Mouse (Mus musculus): ENCODE measurements around the gene Rnf126.

GRCm38 (mm10) chr10:79732500-79732899, 34.3 kb downstream of the Rnf126 start:
- TF ChIP-seq CTCF (IDR thresholded peaks at IDR 0.05; ENCODE audit: low read depth), result peak; percentile 79
- TF ChIP-seq EP300 (IDR thresholded peaks at IDR 0.05; ENCODE audit: low read depth), result no peak
